Mouse (Mus musculus): ENCODE data around the gene Nr2e1. TPM values are rescaled to one million over a fixed set of nuclear protein-coding genes. Genes with fewer than 3 reads are reported as not detected.

The Nr2e1 gene
- polyA plus RNA-seq, 1 experiment from 2014 or later = not detected

DNA sequence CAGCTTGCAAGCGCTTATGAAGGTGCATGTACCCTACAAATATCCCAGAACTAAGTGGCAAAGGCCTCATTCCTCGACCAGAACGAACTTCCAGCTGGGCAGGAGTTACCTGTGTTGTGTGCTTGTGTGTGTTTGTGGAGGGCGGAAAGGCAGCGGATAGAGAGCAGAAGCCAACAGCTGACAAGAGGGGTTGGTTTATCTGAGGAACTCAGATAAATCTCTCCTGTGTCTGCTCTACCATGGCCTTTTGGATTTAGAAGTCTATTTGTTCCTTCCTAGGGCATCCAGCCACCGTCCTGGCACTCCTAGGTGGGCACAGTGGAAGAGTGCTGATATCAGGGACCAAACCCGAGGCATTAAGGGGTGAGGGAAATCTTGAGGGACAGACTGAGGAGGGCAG lies 9.8 kb upstream of the Nr2e1 start:
- Histone ChIP-seq H3K4me3 (ENCODE audit: inconsistent target) (no peak overlapping the region), H3K36me3 (ENCODE audit: inconsistent target) (no peaks in the 10 kb centered on the region), H3K27ac (no peak overlapping the region), H3K79me2 (ENCODE audit: inconsistent target) (no peaks in the 10 kb centered on the region)
- WGBS (ENCODE audit: missing documents) = 38% methylated on average over 7 of the region's 7 CpGs

DNA sequence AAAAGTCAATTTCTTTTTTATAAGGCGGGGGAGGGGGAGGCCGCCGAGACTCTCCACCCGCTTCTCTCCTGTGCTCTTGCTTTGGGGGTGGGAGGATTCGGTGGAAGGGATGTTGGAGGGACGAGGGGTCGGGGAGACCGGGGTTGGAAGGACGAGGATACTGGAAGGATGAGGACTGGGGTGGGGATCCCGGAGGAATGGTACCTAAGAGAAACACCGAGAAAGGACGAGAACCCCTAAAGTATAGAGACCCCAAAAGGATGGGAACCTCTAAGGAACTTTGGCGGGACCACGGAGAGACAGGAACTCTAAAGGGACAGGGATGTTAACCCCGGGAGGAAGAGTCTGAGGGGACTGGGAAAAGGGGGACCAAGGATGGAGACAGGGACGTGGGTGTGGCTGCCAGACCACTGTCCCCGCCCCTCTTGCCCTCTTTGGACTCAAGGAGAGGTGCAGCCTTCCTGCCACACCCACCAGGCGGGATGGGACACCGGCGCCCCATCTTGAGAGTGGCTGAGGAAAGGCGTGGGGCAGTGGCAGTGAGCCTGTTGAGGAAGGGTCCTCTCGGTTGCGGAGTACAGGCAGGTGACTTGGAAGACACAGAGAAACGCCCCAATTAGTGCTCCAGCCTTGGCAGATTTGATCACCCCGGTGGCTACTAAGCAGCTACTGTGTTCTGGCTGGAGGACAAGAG lies 8.7 kb upstream of the Nr2e1 start:
- WGBS (ENCODE audit: missing documents) = 6% methylated on average over 20 of the region's 25 CpGs
- no peak overlapping the region for H3K4me3 ChIP-seq (ENCODE audit: inconsistent target)

DNA sequence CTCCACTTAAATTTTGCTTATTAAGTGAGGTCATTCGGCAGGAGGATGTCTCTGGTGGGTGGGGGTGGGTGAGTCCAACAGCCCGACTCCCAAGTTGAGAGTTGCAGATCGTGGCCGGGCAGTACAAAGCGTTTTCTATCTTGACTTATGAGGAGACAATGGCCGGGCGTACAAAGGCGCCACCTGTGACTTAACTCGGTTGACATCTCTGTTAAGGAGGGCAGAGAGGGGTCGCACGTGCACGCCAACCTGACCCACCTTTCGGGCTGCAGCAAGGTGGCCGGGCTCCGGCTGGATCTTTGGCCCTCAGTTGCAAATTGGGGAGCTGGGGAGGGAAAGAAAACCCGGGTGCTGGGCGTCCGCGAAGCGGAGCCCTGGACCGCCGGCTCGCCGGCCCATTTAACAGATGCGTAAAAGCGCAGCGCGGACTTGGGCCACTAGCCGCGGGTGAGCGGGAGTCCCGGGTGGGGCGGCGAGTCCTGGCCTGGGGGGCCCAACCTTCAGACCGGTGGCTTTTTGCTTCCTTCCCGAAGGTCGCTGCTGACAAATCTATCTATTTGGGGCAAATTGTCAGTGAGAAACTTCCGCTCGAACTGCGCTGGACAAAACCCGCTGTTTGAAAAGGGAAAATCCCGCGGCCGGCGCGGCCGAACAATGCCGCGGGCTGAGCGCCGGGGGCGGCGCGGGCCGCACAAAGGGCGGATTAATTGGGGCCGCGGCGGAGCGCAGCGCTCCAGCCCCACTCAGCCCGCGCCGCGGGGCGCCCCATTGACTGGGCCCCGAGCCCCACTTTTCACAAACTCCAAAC lies 8.0 kb upstream of the Nr2e1 start:
- no peak overlapping the region for H3K27ac ChIP-seq
- no peak overlapping the region for H3K4me3 ChIP-seq (ENCODE audit: inconsistent target)
- H3K79me2 ChIP-seq (ENCODE audit: inconsistent target) = no peaks in the 10 kb centered on the region
- H3K36me3 ChIP-seq (ENCODE audit: inconsistent target) = no peaks in the 10 kb centered on the region
- 3% methylated on average over 65 of the region's 67 CpGs for WGBS (ENCODE audit: missing documents)

More for the DNA sequence above, 8.7 kb upstream of the Nr2e1 start:
- H3K36me3 ChIP-seq (ENCODE audit: inconsistent target) = no peaks in the 10 kb centered on the region
- H3K79me2 ChIP-seq (ENCODE audit: inconsistent target) = no peaks in the 10 kb centered on the region
- no peak overlapping the region for H3K27ac ChIP-seq

DNA sequence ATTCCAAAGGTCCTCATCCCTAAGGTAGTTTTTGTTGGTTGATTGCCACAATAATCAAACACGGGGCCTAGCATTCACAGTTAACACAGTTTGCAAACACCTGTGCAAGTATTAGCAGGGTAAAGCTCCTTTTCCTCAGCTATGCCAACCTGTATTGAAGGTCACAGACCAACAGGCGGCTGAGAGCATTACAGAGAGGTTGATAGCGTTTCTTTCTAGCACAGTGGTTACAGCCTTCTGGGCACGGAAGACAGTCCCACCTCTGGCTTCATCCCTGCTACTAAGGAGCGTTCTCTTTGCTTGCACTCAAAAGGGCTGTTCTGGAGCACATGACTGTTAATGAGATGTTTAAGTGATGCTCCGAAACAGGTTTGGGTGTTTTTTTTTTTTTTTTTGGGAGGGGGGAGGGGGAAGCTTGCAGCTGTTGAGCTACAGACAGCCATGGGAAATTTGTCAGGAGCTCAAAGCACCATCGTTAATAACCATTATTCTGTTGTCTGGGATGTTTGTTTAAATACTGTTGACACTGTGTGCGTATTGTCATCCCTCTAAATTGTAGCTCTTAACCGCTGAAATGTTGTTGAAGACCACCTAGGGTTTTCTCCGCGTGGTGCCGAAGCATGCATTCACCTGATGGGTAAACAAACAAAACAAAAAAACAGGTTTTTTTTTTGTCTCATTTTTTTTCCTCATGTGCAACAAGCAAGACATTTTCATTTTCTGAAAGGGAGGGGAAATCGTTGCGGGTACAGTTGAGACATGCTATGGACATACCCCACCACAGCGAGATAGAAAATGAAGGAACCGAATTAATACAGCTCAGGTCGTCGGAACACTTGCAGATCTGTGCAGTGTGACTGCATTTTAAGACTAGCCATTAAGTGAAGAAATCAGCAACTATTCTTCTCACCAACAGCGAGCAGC lies 7.1 kb upstream of the Nr2e1 start:
- H3K79me2 ChIP-seq (ENCODE audit: inconsistent target) = no peaks in the 10 kb centered on the region
- H3K36me3 ChIP-seq (ENCODE audit: inconsistent target) = no peaks in the 10 kb centered on the region
- no peak overlapping the region for H3K27ac ChIP-seq
- H3K4me3 ChIP-seq (ENCODE audit: inconsistent target) = no peak overlapping the region
- WGBS (ENCODE audit: missing documents) = 12% methylated on average over 19 of the region's 19 CpGs

DNA sequence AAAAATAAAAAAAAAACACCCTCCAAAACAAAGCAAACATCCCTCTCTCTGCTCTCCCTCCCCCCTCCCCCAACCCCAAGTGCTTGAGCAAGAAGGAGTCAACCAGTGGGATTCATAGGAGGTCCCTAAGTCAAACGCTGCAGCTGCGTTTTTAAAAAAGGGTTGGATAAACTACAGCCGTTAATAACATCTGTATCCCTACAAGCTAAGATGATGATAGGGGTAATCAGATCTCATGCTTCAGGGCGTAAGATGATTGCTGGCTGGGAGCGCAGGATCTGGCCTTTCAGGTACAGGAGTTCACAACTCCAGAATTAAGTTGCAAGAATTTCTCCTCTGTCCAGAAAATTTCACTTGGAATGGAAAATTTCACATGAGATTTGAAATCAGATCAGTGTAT lies 6.1 kb upstream of the Nr2e1 start:
- 22% methylated on average over 5 of the region's 5 CpGs for WGBS (ENCODE audit: missing documents)

DNA sequence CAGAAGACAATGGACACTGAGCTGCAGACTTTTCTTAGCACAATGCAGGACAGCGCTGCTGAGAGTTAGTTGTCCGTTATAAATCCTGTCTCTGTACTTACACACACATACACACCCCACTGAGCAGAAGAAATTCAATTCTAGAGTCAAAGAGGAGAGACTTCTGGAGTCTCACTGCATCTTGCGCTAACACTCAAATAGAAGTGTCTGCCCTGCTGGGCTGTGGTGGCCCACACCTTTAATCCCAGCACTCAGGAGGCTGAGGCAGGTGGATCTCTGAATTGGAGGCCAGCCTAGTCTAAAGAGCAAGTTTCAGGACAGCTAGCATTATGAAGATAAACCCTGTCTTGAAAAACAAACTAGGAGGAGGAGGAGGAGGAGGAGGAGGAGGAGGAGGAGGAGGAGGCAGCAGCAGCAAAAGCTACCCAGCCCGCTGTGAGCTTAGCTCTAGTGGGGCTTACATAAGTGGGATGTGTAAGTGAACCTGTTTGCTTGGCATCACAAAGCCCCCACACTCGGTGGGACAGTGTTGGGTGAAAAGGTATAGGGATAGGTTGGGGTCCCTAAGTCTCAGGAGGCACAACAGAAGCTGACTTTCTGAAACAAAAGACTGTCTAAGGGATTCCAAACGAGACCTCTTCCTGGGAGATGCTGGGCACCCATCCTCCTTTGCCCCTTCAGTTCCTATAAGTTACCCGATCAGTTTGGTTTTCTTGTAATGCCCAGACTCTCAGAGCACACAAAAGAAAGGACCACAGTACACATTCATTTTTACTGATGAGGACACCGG lies 4.7 kb upstream of the Nr2e1 start:
- no peak overlapping the region for H3K27ac ChIP-seq
- 15% methylated on average over 7 of the region's 8 CpGs for WGBS (ENCODE audit: missing documents)
- H3K4me3 ChIP-seq (ENCODE audit: inconsistent target) = no peak overlapping the region
- H3K79me2 ChIP-seq (ENCODE audit: inconsistent target) = no peaks in the 10 kb centered on the region
- H3K36me3 ChIP-seq (ENCODE audit: inconsistent target) = no peaks in the 10 kb centered on the region

More for the DNA sequence above, 6.1 kb upstream of the Nr2e1 start:
- Histone ChIP-seq H3K36me3 (ENCODE audit: inconsistent target) (no peaks in the 10 kb centered on the region), H3K4me3 (ENCODE audit: inconsistent target) (no peak overlapping the region), H3K27ac (no peak overlapping the region), H3K79me2 (ENCODE audit: inconsistent target) (no peaks in the 10 kb centered on the region)

DNA sequence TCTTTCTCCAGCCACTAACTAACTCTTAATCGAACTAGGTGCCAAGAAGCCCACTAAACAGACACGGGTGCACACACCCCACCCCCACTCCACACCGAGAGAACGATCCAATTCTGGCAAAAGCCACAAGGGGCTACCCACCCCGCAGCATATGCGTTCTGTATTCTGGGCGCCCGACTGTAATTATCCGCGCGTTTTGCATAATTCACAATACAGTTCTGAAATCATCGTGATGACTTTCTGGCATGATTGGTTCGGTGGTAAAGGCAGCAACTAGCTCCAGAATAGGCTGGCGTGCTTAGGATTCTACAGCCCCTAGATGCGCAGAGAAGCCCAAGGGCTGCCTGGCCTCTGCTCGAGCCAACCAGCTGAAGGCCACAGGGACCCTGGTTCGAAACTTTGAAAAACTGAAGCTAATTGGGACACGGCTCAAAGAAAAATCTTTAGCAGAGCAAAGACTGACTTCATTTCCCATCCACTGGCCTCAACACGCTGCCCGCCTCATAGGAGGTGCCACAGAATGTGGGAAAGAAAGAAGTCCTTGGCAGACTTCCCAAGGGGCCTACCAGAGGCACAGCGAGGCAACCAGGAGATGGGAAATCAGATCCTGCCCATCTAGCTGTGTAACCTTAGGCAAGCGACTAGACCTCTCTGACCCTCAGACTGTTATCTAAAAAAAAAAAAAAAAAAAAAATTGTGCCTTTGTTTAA lies 2.3 kb upstream of the Nr2e1 start:
- WGBS (ENCODE audit: missing documents) = 18% methylated on average over 22 of the region's 22 CpGs
- Histone ChIP-seq H3K4me3 (ENCODE audit: inconsistent target) (no peak overlapping the region), H3K36me3 (ENCODE audit: inconsistent target) (no peaks in the 10 kb centered on the region)

DNA sequence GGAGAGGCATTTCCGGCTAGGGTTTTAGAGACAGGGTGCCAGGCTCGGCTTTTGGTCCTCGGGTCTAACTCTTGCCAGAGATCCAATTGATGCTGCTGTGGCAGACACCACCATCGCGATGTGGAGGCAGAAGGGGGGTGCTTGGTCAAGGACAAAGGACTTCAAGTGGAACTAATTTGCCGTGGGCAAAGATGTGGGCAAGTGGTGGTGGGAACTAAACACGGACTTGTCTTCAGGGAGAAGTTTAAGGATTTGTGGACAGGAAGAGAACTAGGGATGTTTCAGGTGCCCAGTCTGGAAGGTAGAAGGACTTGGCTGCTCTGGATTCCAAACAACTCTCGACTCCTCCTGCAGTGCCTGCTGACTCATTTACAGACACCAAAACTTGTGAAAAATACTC lies 1.7 kb upstream of the Nr2e1 start:
- WGBS (ENCODE audit: missing documents) = 1% methylated on average over 8 of the region's 8 CpGs
- Histone ChIP-seq H3K36me3 (ENCODE audit: inconsistent target) (no peaks in the 10 kb centered on the region), H3K79me2 (ENCODE audit: inconsistent target) (no peaks in the 10 kb centered on the region), H3K4me3 (ENCODE audit: inconsistent target) (no peak overlapping the region), H3K27ac (no peak overlapping the region)

More for the DNA sequence above, 2.3 kb upstream of the Nr2e1 start:
- Histone ChIP-seq H3K79me2 (ENCODE audit: inconsistent target) (no peaks in the 10 kb centered on the region), H3K27ac (no peak overlapping the region)

DNA sequence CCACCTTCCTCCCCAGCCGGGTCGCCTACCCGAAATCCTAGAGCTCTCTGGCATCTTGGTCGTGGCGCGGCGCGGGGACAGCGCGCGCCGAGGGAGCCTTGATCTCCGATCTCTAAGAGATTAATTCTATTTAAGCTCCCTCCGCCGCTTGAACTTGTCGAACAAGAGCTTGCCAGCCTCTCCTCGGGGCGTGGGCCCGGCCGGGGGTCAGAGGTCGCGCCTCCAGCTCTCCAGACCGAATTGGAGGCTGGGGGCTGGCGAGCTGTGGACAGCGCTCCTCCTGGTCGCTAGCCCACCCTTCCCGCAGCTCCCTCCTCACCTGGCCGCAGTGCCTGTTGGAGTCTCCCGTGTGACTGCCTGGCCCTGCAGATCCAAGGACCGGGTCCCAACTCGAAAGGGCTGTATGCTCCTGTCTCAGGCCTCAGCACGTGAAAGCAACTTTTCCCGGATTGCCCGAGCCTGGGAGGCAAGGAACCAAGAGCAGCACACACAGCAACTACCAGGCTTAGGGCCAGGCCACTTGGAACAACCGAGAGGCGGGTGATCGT lies 1.1 kb upstream of the Nr2e1 start:
- H3K27ac ChIP-seq = no peak overlapping the region
- no peaks in the 10 kb centered on the region for H3K79me2 ChIP-seq (ENCODE audit: inconsistent target)
- no peaks in the 10 kb centered on the region for H3K36me3 ChIP-seq (ENCODE audit: inconsistent target)
- 8% methylated on average over 37 of the region's 37 CpGs for WGBS (ENCODE audit: missing documents)
- no peak overlapping the region for H3K4me3 ChIP-seq (ENCODE audit: inconsistent target)

DNA sequence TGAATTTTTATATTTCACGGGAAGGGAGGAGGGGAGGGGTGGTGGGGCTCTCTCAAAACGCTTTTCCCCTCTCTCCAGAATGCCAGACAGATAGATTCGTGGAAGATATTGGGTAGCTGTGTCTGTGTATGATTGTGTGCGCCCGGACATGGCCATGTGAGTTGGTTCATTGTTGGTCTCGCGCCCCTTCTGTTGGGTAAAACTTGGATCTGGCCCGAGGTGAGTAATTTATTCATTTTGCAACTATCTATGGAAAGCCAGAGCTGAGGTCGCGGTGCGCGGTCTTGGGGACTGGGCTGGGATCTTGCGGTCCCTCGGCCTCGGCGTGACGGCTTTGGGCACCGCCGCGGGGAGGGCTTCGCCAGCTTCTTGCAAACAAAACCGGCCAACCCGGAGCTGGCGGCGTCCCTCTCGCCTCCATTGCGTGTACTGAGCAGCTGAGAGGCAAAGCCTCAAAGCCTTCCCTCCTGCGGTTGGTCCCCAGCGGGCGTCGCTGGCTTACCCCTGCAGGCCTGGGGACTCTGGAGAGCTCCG lies 537 bp upstream of the Nr2e1 start:
- Histone ChIP-seq H3K27ac (no peak overlapping the region), H3K36me3 (ENCODE audit: inconsistent target) (no peaks in the 10 kb centered on the region), H3K4me3 (ENCODE audit: inconsistent target) (no peak overlapping the region), H3K79me2 (ENCODE audit: inconsistent target) (no peaks in the 10 kb centered on the region)
- WGBS (ENCODE audit: missing documents) = 2% methylated on average over 32 of the region's 32 CpGs

DNA sequence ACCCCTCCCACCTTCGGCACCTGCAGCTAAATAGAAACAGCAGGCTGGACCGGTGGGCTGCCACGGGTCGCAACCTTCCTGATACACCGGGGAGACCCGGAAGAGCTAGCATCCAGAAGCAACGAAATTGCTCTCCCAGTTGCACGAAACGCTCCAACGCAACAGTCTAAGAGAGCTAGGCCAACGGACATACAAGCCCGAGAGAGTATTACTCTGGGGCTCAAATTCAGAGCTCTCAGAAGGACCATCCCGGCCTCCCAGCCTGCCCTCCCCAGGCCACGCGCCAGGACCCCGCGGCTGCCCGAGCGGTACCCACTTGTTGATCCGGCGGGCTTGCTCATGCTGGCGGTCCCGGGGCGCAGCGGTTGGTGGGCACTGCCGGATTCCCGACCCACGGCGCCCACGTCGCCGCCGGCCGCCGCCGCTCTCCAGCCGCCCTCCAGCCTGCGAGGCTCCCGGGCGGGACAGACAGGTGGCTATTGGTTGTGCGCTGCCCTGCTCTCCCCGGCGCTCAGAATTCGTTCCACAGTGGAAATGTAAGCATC lies 794 bp downstream of the Nr2e1 start:
- 4% methylated on average over 44 of the region's 44 CpGs for WGBS (ENCODE audit: missing documents)
- Histone ChIP-seq H3K4me3 (ENCODE audit: inconsistent target) (no peak overlapping the region), H3K79me2 (ENCODE audit: inconsistent target) (no peaks in the 10 kb centered on the region), H3K27ac (no peak overlapping the region), H3K36me3 (ENCODE audit: inconsistent target) (no peaks in the 10 kb centered on the region)

DNA sequence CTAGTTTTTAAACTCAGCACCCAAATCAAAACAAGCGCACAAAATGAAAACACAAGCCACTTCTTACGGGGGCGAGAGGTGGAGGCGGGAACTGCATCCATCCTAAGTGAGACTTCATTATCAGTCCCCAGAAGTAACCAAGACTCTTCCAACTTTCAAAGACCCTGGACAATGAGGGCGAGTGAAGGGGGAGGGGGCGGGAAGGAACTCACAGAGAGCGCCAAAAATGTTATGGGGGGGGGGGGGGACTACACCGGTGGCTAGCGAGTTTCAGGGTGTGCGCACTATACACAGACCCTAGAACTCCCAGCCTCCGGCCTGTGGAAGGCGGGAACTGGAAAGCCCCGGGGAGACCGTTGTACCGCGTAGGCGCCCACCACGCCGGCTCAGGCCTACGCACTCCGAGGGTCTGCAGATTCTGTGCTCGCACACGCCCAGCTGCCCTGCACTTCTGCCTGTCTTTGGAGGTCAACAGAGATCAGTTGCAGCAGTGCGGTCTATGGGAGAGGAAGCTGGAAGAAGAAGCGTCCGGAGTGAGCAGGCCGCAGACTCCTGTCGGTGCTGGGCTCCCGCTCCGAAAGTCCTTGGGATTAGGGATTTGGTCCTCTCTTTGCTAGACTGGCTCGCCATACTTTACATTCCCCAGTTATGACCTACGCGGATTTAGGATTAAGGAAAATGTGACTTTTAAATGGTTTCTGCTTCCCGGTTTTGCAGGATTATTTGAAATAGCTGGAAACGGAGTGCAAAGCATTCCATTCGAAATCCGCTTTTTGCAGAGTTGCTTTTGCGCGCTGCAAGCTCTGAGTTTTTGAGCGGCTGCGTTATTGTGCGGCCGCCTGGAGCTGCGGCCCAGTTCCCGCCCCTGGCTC lies 1.5 kb downstream of the Nr2e1 start:
- Histone ChIP-seq H3K79me2 (ENCODE audit: inconsistent target) (no peaks in the 10 kb centered on the region), H3K4me3 (ENCODE audit: inconsistent target) (no peak overlapping the region), H3K27ac (no peak overlapping the region), H3K36me3 (ENCODE audit: inconsistent target) (no peaks in the 10 kb centered on the region)
- WGBS (ENCODE audit: missing documents) = 8% methylated on average over 44 of the region's 45 CpGs

Data from macrophage (primary cell).